Mouse (Mus musculus) myocyte (in vitro differentiated cells): ENCODE measurements around the gene Armc3.
"Not testable (repeated sequence)": the region's sequence is repeated elsewhere in the genome, so short reads cannot be mapped to it uniquely, and the experiment has no call there.

Source experiments
- POLR2A ChIP-seq: IDR thresholded peaks from one replicate; pipeline ENCODE4 v1.6.1; 2011; ENCODE audit warnings: low read depth, mild to moderate bottlenecking, control low read depth, moderate library complexity; ENCODE audit not compliant: insufficient read length
- REST ChIP-seq: IDR thresholded peaks from one replicate; pipeline ENCODE4 v1.6.1; 2011; ENCODE audit warnings: mild to moderate bottlenecking, control low read depth, moderate library complexity; ENCODE audit not compliant: insufficient read depth, insufficient read length
- TCF12 ChIP-seq: IDR thresholded peaks from one replicate; pipeline ENCODE4 v1.6.1; 2011; ENCODE audit warnings: mild to moderate bottlenecking, control low read depth; ENCODE audit not compliant: poor library complexity, insufficient read depth, severe bottlenecking

DNA sequence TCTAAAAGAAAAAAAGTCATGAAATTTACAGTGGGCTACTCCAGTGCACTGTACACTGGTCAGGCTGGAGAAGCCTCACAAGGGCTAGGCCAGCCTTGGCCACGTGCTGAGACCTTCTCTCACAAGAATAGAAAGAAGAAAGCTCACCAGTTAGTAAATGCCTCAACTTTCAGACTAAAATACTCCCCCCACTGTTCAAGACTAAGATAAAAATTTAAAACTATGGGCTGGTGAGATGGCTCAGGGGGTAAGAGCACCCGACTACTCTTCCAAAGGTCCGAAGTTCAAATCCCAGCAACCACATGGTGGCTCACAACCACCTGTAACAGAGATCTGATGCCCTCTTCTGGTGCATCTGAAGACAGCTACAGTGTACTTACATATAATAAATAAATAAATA, 104.0 kb downstream of the Armc3 start:
- TF ChIP-seq TCF12, REST, POLR2A: not testable (repeated sequence)
